In genomic region chr10:95677356-95678109, GRCm38 (mm10) we compare ENCODE assay signal across 9 mouse cellular contexts. TPM values are rescaled to one million over a fixed set of nuclear protein-coding genes. Genes with fewer than 3 reads are reported as not detected.
A peak's percentile ranks its signal among the peaks of the same experiment; 100 is the strongest.
DNase-seq lines count a peak whose midpoint lies in the region; ATAC-seq lines count a peak whose summit lies in the region.
"Had no signal": no experiment of that assay in that cellular context is flagged by ENCODE, and none has a peak within 500 bp of the region (broad histone marks: within the 10 kb centered on the region; RNA-seq: fewer than 3 reads in every experiment).

No protein-coding gene starts in this region.

- peaks cover 2% of the 10 kb centered on the region; the same call in 1 of the 2 replicates for H3K9me3 ChIP-seq in erythroblast, embryonic 14.5 days (ENCODE audit: control insufficient read depth, low read length)

- peaks cover 21% of the 10 kb centered on the region for H3K4me1 ChIP-seq in erythroblast, embryonic 14.5 days (ENCODE audit: control insufficient read depth)

- intact Hi-C loops in left cerebral cortex, postnatal 36 days (cut with DNase I) = no loop called here

- peak; percentile 12 for DNase-seq in cerebellum, adult 9-11 months
- DNase-seq in cerebellum, adult 8-10 months = no peak
- DNase-seq in MEL-GATA-1-ER (ENCODE audit: extremely low read depth, low read depth) = peak; percentile 77
- DNase-seq in left cerebral cortex, postnatal 36 days (ENCODE audit: low spot score in 2 of 2) = peak; percentile 45 to 46
- DNase-seq in thymus, postnatal 0 days (ENCODE audit: low spot score) = peak; percentile 75

- ATAC-seq in hematopoietic stem cell, adult 5-6 weeks (replicated peaks in 1 of 2; ENCODE audit: insufficient read depth in 1 of 2, low FRiP score in 2 of 2, low TSS enrichment in 1 of 2, low read depth in 1 of 2, poor library complexity in 2 of 2, severe bottlenecking in 2 of 2) = peak; percentile 91 to 96
- peak; percentile 66 for ATAC-seq in megakaryocyte-erythroid progenitor cell, adult 5-6 weeks (replicated peaks; ENCODE audit: low FRiP score, low TSS enrichment, poor library complexity, severe bottlenecking)

- peaks cover 27% of the 10 kb centered on the region for H3K27me3 ChIP-seq in erythroblast, embryonic 14.5 days (ENCODE audit: control insufficient read depth)

- peak overlapping the region; percentile 51 for H3K4me3 ChIP-seq in erythroblast, embryonic 14.5 days (replicated peaks)

- no peaks in the 10 kb centered on the region for H3K36me3 ChIP-seq in erythroblast, embryonic 14.5 days (ENCODE audit: control insufficient read depth)

RNA-seq across cellular contexts. Expression of gene Anapc15-ps, which starts 4.3 kb away (rescaled TPM):
- not detected in 2 replicates for polyA plus RNA-seq in erythroblast, embryonic 14.5 days (2012)
- 1.7 TPM in 1 of 2 replicates, not detected in the other for total RNA-seq in hematopoietic stem cell, adult 5-6 weeks (2017)
- total RNA-seq in left cerebral cortex, postnatal 36 days (2021) = not detected
- not detected in 2 replicates for total RNA-seq in megakaryocyte-erythroid progenitor cell, adult 5-6 weeks (2014; fragmentation: Nextera tagmentation)
- total RNA-seq in megakaryocyte-erythroid progenitor cell, adult 5-6 weeks (2017) = 0.56 and 1.1 TPM in 2 replicates
- polyA plus RNA-seq in thymus, postnatal 0 days (2015; fragmentation: Nextera tagmentation; extraction: Ambion mirVana) = not detected in 2 replicates
- polyA plus RNA-seq: neural tube, embryonic 14.5 days had no signal
